Mouse (Mus musculus) frontal cortex, postnatal 14 days (tissue): ENCODE results near the gene Edn2.

ENCODE experiments used
- DNase-seq, 2 experiments: peaks; one replicate each; pipeline ENCODE4 v3.0.0; 2022; ENCODE audit warnings: low spot score in 2 of 2

Gene Edn2

DNA sequence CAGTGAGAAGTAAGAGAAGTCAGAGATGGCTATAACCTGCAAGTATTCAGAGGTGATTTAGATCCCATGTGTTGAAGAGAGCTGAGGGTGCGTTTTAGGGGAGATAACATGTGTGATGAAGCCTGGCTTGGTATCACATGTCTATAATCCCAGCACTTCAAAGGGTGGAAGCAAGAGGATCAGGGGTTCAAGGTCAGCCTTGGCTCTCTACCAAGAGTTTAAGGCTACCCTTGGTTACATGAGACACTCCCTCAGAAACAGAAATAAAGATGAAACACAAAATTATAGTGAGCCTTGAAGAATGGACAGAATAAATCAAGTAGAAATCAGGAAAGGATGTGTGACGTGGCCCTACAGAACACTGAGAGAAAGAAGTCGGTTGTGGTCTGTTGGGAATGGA is 7.3 kb upstream of the Edn2 start:
- DNase-seq = no peak

DNA sequence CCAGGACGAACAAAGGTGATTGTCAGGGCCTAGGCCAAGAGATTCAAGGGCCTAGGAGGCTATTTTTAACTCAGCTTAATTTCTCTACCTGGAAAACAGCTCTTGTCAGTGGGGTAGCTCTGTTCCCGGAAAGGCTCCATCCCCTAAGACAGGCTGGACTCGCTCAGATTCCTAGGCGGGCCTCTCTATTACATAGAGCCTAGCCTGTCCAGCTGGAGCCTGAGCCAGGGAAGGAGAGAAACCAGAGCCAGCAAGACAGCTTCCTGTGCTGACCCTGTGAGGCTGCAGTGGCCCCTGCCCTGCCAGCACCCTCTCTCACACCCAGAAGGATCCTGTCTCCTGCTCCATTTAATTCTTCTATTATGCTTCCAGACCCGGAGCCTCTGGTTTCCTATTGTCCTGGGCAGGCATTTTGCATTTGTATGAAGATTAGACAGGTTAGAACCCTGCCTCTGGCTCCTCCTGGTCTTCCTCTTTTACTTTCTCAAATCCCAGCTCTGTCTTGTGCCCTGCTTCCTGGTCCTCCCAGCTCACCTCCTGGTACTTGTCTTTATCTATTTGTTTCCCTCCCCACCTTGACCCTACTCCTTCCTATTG is 2.2 kb upstream of the Edn2 start:
- no peak for DNase-seq

DNA sequence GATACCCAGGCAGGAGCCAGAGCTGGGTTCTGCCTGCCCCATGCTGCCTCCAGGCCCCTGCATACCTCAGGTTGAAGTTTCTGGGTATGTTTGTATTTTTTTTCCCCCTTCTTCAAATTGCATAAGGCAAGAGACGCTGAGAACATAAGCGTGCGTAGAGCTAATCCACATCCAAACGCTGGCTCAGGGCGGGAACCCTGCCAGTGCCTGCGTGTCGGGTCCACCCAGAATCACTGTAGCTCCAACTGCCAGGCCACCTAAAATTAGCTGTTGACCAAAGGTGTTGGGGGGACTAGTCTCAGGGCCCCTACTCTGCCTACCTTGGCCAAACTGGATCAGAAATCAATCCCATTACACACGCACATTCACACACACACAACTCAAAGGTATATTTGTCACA is 1.6 kb downstream of the Edn2 start:
- DNase-seq = no peak

DNA sequence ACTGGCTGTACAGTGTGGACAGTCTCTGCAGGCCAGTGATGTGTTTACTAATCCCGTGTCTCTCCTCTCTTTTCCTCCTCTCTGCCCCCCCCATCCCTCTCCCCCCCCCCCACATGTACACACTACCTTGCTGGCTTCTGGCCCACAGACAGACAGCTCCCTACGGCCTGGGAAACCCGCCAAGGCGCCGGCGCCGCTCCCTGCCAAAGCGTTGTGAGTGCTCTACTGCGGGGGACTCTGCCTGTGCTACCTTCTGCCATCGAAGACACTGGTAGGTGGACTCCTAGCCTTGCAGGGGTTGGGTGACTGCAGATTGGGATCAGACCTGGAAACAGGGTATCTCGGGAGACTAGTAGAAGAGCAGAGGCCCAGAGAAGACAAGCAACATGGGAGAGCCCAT is 2.2 kb downstream of the Edn2 start:
- no peak for DNase-seq

DNA sequence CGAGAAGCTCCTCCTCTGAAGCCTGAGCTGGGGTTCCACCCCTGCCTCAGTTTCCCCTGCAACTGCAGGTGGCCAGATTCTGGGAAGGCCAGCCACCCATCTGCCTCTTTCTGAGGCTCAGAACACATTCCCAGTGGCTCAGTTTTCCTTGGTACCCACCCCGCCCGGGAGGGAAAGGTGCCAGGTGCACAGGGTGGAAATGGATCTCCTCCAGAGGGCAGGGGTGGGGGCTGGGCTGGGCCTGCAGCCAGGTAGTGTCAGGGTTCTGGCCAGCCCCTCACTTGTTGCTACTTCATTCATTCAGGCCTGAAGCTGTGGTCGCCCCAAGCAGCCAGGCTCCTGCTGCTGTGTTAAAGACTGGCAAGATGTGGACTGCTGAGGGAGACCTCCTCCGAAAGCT is 3.3 kb downstream of the Edn2 start:
- DNase-seq = no peak

DNA sequence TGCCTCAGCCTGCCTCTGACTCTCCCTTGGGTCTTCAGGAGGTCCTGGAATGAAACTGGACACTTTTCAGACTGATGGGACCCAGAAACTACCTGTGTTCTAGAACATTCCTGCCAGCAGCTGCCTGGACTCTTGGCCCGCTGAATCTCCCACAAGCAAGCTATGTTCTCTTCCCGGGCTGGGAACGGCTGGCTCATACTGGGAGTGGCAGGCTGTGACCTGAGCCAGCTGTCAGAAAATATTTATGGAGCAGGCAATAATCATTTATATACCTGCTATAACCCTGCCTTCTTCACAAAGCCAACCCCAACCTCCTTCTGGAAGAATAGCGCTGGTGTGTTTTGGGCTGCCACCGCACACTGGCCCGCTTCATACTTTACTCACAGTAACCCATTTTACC is 6.8 kb downstream of the Edn2 start:
- DNase-seq = no peak

DNA sequence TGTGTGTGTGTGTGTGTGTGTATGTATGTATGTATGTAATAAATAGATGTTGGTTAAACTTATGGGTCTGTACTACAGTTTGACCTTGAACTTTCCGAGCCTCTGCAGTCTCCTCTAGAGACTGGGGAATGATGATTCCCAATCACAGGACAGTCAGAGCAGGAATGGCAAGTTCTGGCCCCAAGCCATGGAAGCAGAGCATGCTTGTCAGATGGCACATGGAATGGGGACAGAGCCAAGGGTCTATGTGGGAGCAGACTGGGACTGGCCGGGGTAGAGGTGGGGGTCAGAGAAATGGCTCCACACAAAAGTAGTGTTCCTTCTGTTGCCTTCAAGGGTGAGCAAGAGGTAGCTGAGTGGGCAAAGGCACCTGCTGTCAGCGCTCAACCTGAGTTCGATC is 7.3 kb downstream of the Edn2 start:
- no peak for DNase-seq

DNA sequence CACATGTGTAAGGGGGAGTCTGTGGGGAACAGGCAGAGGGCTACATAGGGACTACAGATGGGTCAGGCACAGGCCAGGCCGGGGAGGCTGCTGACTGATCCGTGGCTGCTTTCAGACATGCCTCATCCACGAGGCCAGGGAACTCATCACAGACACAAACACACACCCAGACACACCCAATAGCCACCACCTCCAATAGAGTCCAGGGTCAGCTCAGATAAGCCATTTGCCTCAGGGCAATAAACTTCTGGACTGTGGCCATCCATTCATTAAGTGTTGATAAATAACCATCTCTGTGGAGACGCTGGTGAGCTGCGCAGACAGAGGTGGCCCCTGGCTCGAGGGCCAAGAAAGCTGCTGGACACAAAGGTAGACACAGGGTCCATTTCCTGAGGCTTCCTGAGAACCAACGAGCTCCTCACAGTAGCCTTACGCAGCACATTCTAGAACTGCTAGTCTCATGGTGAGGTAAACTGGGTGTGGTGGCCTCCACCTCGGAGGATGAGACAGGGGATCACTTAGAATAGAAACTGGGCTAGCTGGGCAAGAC is 9.5 kb downstream of the Edn2 start:
- no peak for DNase-seq

DNA sequence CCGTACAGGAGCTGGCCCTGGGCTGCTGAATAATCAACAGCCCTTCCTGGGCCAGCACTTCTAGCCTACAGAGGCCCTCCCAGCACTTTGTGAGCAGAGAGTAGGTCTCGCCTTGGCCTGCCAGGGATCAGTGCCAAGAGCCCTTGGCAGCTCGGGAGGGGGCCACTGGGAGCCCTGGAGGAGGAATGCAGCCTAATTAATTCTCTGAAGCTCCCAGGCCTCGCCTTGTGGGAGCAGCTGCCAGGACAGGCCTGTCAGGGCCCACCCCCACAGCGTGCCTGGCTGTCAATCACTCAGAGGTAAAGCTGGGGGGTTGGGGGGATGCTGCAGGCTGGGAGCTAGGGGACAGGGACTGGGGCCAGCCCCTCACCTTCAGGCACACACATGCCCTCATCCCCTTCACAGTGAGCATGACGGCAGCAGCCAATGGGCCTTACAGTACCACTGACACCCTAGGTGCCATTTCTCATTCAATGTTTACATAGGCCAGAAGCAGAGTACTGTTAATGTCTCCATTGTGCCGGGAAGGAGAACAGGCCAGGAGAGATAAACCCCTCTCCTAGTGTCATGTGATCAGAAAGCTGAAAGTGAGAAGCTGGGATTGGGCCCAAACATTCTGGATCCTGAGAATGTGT is 11.2 kb downstream of the Edn2 start:
- DNase-seq = peak; percentile 30 to 46

DNA sequence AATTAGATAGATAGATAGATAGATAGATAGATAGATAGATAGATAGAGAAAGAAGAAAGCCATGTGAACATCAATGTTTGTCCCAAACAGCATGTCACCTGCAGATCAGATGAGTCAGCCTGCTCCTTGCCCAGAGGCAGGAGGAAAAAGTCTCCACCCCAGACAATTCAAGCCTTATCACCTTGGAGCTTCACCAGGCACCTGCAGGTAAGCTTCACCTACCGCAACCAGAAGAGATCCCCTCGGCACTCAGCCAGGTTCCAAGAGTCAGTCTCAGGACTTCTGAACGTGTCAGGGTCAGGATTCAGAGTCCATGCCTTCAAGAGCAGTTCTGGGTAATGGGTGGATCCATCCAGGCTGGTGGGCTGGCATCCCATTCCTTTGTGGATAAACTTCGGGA is 18.1 kb downstream of the Edn2 start:
- DNase-seq = no peak

DNA sequence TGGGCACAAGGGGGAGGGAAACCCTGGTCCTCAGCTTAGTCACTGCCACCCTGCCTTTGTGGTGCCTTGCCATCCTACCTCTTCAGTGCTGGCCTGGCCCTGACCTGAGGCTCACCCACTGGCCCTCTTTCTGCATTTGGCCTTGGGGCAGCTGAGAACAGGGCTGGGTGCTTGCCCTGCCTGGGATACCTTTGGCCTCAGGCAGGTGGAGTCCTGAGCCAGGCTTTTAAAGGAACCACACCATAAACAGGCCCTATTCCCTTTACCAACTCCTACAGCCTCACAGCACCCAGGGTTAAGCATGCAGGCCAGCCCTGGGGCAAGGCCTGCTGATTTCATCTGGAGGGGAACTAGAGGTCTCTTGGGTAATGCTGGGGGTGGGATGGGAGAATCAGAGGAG is 19.5 kb downstream of the Edn2 start:
- DNase-seq = no peak

DNA sequence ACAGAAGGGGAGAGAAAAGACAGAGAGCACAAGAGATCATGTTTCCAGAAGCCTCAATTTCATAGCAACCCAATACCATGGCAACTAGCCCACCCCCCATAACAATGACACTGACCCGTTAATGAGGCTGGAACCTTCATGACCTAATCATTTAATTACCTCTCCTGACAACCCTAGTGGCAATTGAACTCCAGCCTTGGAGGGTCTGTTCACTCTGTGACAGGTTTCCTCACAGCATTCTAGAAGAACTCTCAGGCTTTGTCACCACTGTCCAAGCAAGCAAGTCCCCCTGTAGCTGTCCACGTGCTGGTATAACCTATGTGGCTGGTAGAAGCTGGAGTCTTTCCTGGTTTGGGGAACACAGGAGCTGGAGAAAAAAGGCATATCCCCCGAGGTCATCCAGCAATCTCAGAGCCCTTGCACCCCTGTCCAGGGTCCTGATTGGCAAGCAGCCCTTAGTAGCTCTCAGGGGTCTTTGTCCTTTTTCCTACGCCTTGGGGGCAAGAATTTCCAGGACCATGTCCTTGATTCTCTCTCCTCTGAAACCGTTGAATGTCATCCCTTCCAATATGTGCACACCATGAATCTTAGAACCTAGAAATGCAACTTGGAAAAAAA is 23.5 kb downstream of the Edn2 start:
- DNase-seq = no peak

DNA sequence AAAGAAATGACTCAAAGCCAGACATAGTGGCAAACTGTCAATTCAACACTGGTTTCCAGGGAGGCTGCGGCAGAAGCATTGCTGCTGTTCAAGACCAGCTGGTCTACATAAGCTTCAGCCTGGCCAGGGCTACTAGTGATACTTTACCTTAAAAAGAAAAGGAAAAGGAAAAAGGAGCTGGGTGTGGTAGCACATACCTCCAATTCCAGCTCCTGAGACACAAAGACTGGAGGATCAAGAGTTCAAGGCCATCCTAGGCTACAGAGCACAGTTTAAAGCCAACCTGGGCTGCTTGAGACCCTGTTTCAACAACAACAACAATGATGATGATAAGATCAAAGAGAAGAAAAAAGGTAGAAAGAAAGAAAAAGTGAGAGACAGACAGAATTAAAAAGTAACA is 25.4 kb downstream of the Edn2 start:
- DNase-seq = no peak

DNA sequence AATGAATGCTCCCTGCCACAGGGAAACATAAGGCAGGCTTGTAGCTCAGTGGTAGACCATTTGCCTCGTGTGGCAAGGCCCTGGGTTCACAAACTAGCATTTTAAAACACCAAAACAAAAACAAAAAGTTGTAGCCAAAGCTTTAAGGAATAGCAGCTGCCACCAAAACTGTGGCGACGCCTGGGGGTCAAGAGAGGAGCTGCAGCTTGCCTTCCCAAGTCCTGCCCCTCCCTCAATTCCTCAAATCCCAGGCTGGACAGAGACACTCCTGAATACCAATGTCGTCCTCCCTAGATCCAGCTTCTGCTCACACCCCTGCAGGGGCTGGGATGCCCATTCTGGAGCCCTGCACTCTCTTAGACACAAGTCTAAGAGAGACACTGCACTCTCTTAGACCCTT is 25.9 kb downstream of the Edn2 start:
- no peak for DNase-seq

DNA sequence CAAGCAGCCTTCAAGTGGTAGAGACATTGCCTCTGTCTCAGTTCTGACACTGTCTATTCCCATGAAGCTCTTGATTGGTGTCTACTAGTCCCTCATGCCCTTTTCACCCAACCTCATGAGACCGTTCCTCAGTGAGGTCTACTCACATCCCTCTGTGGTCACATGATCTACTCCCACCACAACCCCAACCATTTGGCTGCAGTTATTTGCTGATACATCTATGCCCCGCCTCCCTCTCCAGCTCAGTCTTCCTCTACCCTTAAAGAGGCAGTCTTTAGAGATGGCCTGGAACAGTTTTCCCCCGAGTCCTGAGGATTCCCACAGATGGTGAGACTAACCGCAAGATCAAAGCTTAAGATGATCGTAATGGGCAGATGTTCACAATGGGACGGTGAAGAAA is 27.2 kb downstream of the Edn2 start:
- no peak for DNase-seq

DNA sequence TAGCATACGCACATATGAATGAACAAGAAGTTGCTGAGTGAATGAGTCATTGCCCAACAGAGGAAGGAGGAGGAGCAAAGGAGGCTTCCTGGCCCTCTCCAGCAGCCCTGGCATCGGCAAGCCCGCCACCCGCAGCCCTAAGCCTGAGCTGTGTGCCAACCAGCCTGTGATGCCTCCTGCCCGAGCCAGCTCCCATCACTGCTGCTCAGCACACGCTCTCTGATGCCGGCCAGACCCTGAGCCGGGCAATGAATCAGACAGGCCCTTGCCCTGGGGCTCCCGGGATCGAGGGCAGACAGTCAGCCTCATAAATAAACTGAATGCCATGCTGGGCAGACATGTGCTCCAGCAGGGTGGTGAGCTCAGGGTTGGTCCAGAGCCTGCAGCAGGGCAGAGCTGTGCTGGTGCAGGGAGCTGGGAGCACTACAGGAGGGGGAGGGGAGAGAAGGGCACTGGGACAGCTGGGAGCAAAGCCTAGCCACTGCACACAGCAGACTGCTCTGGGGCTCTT is 27.7 kb downstream of the Edn2 start:
- peak; percentile 56 to 70 for DNase-seq

DNA sequence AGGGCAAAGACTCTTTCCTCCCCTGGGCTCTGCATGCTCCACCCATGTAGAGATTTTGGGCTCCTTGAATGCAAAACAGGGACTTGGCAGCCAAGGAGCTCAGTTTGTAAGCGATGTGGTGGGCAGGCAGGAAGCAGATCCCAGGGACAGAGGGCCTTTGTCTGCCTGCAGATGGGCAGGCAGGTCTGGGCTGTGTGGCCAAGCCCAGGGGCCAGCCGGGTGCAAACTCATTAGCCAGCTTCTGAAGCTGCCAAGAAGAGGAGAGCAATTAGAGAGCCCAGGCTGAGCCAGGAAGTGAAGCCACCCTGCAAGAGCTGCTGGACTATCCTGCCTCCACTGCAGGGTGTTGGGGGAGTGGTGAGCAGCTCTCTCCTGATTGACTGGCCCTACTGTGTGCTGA is 28.9 kb downstream of the Edn2 start:
- peak; percentile 36 to 54 for DNase-seq

DNA sequence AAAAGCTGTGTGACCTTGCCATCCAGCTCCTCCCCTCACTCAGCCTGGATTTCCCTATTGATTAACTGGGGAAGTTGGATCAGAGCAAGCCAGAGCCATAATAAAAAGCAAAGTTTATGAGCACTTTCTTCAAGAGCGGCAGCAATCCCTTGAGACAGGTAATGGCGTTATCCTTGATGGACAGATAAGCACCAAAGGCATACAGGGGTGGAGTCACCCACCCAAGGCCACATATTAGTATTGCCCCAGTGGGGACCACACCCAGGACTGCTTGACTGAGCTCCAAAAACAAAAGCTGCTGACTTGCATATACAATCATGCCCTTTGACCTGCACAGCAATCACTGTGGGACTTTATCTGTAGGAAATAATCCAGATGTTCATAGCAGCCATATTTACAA is 31.0 kb downstream of the Edn2 start:
- DNase-seq = no peak

DNA sequence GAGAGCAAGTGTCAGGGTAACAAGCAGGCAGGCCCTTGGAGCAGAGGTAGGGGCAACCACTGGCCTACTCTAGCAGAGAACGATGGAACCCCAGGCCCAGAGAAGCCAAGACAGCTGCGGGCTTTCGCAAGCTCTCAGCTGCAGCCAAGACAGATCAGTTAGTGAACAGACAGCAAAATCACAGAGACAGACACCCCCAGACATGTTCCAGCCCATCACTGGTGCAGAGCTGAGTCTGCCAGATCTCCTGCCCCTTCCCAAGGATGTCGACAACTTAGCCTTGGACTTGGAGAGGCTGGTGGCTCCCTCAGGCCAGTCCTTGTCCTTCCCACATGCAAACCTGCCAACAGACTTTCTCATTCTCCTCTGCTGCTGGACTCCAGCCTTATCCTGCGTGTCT is 33.0 kb downstream of the Edn2 start:
- no peak for DNase-seq

DNA sequence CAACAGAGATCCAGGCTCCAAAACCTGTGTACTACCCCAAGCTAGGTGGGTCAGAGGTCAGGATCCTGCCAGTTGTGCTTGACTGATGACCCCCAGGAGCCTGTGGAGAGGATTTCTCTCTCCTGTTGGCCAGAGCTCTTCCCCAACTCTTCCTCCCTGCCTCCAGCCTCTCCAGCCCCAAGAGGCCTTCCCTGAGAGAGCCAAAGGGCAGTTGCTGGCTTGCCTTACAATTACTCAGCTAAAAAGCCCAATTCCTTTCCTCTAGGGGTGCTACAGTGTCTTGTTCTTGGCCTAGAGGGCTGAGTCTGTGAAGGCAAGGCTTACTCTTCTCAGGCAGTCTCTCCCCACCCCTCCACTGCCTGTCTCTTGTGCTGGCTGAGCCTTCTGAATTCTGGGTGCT is 34.0 kb downstream of the Edn2 start:
- DNase-seq = no peak

DNA sequence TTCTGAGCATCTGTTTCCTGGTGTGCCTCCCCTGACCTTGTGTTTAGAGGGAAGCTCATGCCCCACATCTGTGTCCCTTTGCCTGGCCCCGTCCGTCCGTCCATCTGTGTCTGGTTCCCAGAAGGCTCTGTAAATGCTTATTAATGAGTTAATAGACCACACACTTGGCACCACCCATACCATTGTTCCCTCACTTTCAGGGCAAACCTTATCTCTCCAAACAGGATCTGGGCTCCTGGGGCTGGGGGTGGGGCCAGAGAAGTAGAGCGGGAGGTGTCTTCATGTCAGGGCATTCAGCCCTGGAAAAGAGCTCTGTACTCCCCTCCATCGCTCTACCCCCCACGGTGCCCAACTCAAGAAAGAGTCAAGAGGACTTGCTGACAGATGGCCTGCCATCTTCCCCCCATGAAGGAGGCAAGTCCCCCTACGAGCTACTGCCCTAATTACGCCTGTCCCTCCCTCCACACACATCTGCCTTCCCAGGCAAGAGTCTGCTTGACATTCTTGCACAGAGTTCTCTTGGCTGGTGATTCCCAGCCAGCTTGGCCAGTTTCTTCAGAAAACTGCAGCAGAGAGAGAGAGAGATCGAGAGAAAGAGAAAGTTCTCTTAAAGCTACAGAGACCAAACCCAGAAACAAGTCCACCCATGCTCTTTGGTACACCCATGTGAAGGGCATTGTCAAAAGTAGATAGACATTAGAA is 38.3 kb downstream of the Edn2 start:
- no peak for DNase-seq

DNA sequence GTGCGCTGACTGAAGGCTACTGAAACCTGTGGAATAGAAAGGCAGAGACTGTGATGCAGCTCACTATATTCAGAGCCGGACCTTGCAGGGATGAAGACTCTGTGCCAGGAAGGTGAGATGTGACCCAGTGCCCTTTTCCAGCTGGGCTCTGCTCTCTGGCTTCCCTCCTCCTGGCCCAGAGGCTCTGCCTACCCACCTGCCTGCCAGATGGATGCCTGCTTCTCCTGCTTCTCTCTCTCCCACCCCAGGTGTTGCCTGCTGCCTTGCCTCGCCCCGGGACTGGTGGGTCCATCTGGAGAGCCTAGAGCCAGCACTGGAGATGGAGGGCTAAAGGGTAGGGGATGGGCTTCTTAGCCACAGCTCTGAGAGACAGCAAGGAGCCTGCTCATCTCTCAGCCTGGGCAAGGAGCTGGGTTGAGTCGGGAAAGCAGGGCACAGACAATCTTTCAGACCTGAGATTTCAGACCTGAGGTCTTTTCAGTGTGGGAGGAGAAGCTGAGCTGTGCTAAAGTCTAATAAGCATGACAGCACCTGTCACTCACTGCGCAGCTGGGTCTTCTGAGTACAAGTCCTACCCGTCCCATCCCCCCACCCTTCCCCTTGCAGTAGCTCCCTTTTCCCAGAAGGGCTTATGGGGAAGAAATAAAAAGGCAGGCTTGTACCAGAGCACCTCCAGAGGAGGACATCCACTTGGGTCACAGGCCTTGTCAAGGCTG is 39.7 kb downstream of the Edn2 start:
- no peak for DNase-seq
